Mouse (Mus musculus): ENCODE data around the gene Clock. TPM values are rescaled to one million over a fixed set of nuclear protein-coding genes. Genes with fewer than 3 reads are reported as not detected.

Gene Clock
- polyA plus RNA-seq, 1 experiment from 2014 or later: 13.0 TPM

DNA sequence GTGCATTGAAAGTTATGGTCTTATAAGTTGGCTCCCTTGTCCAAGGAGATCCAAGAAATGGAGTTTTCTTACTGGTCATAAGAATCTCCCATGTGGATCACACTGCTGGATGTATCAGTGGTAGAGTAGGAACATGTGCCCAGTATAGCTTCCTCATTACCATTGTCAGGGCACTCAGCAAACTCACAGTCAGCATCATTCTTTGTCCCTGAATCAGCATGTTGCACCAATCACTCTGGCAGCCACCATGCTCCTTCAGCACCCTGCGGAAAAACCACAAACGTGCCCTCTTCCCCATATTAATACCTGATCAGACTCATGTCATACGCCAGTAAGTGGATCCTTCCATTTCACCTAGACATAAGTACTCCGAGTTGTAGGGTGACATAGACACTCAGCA lies 129.5 kb downstream of the Clock start:
- Histone ChIP-seq H3K9me3 (no peaks in the 10 kb centered on the region), H3K27me3 (no peaks in the 10 kb centered on the region), H3K4me3 (replicated peaks) (no peak overlapping the region), H3K9ac (replicated peaks) (no peak overlapping the region), H3K27ac (no peak overlapping the region), H3K4me2 (replicated peaks) (no peak overlapping the region), H3K4me1 (replicated peaks) (no peaks in the 10 kb centered on the region), H3K36me3 (no peaks in the 10 kb centered on the region)
- 95% methylated on average over 4 of the region's 4 CpGs for WGBS
- no peak for ATAC-seq

DNA sequence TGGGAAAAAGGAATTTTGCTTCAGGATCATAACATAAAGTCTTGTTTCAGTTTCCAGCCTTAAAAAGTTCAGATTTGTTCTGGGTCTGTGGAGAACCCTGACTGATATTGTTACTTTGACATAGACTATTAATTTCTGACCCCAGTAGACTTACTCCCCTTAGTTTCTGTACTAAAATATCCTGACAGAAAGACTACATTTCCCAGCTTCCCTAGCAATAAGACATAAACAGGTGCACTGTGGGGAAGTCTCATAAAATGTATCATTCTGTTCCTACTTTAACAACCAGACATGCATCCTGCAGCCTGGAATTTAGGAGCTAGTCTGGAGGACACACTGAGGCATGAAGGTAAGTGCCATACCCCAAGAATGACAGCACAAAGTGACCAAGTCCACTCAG lies 133.6 kb downstream of the Clock start:
- H3K4me2 ChIP-seq (replicated peaks): no peak overlapping the region
- no peak overlapping the region for H3K27ac ChIP-seq
- no peak overlapping the region for H3K4me3 ChIP-seq (replicated peaks)
- H3K9ac ChIP-seq (replicated peaks): no peak overlapping the region
- H3K9me3 ChIP-seq: no peaks in the 10 kb centered on the region
- no peaks in the 10 kb centered on the region for H3K27me3 ChIP-seq
- H3K36me3 ChIP-seq: no peaks in the 10 kb centered on the region
- no peaks in the 10 kb centered on the region for H3K4me1 ChIP-seq (replicated peaks)
- ATAC-seq: no peak

DNA sequence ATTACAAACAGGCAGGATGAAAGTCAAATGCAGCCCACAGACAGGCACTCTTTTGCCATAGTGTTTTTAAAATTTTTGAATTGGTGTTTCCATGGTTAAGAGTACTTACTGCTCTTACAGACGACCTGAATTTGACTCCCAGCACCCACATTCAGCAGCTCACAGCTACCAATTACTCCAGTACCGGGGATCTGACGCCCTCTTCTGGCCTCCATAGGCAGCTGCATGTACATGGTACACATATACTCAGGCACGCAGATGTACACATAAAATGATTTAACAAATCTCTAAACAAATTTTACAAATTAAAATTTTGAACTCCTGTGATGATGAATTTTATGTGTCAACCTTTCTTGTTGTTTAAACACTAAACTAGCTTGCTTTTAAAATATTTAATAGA lies 134.1 kb downstream of the Clock start:
- Histone ChIP-seq H3K36me3 (no peaks in the 10 kb centered on the region), H3K4me1 (replicated peaks) (no peaks in the 10 kb centered on the region), H3K9ac (replicated peaks) (no peak overlapping the region), H3K9me3 (no peaks in the 10 kb centered on the region), H3K27me3 (no peaks in the 10 kb centered on the region), H3K4me3 (replicated peaks) (no peak overlapping the region), H3K4me2 (replicated peaks) (no peak overlapping the region), H3K27ac (no peak overlapping the region)
- 76% methylated on average over 4 of the region's 4 CpGs for WGBS
- no peak for ATAC-seq

DNA sequence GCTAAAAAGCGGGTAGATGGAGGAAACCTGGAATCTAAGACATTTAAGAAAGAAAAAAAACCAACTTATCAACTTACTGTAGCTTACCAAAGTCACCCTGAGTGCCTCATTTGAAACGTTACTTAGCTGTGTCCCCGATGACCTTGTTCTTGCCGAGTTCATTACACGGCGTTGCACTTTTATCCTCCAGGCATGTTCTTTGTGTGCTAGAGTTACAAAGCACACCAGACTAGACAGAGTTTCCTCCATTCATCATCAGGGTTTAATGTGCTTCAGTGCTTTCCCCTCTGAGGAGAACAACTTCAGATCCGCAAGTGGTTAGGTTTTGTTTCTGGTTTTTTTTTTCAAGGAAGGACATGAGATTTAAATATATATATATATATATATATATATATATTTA lies 139.8 kb downstream of the Clock start:
- Histone ChIP-seq H3K4me3 (replicated peaks) (no peak overlapping the region), H3K9me3 (no peaks in the 10 kb centered on the region), H3K9ac (replicated peaks) (no peak overlapping the region), H3K27me3 (no peaks in the 10 kb centered on the region), H3K36me3 (no peaks in the 10 kb centered on the region), H3K27ac (no peak overlapping the region), H3K4me1 (replicated peaks) (no peaks in the 10 kb centered on the region), H3K4me2 (replicated peaks) (no peak overlapping the region)
- ATAC-seq: no peak
- 76% methylated on average over 7 of the region's 7 CpGs for WGBS

DNA sequence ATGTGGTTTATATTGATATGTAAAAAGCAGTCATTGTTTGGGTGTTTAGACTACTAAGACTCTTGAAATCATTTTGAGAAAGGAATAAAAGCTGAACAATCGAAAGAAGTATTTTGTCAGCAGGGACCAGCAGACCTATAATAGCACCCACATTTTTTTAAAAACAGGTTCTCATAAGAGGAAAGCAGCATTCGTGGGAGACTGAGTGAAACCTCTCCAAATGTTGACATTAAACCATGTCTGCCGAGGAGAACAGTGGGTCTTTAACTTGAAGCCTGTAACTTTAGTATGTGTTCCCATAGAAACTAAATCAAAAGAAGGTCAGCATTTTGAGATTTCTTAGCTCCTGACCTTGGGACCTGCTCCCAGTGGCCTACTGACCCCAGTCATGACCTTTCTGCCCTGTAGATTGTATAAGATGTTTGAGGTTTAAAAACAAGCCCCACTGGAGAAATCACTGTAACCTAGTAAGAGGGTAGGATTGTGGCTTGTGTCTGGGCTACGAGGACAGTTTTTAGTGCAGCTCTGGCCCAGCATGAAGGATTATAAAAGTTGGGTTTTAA lies 140.7 kb downstream of the Clock start:
- H3K4me1 ChIP-seq (replicated peaks): no peaks in the 10 kb centered on the region
- no peak for ATAC-seq
- 35% methylated on average over 4 of the region's 4 CpGs for WGBS
- H3K27me3 ChIP-seq: no peaks in the 10 kb centered on the region
- no peak overlapping the region for H3K4me2 ChIP-seq (replicated peaks)
- no peaks in the 10 kb centered on the region for H3K36me3 ChIP-seq
- H3K4me3 ChIP-seq (replicated peaks): no peak overlapping the region
- no peaks in the 10 kb centered on the region for H3K9me3 ChIP-seq
- H3K27ac ChIP-seq: no peak overlapping the region
- H3K9ac ChIP-seq (replicated peaks): no peak overlapping the region

GRCm38 (mm10) chr5:76162926-76163325 lies 141.7 kb downstream of the Clock start:
- WGBS: 87% methylated on average over 5 of the region's 5 CpGs
- Histone ChIP-seq H3K27me3 (no peaks in the 10 kb centered on the region), H3K9me3 (no peaks in the 10 kb centered on the region), H3K27ac (no peak overlapping the region), H3K36me3 (no peaks in the 10 kb centered on the region), H3K4me1 (replicated peaks) (no peaks in the 10 kb centered on the region), H3K4me3 (replicated peaks) (no peak overlapping the region), H3K9ac (replicated peaks) (no peak overlapping the region), H3K4me2 (replicated peaks) (no peak overlapping the region)
- ATAC-seq: no peak

GRCm38 (mm10) chr5:76161491-76161890 lies 143.1 kb downstream of the Clock start:
- no peak overlapping the region for H3K4me2 ChIP-seq (replicated peaks)
- H3K9me3 ChIP-seq: no peaks in the 10 kb centered on the region
- H3K36me3 ChIP-seq: no peaks in the 10 kb centered on the region
- H3K9ac ChIP-seq (replicated peaks): no peak overlapping the region
- H3K27me3 ChIP-seq: no peaks in the 10 kb centered on the region
- no peak overlapping the region for H3K4me3 ChIP-seq (replicated peaks)
- no peak for ATAC-seq
- H3K4me1 ChIP-seq (replicated peaks): no peaks in the 10 kb centered on the region
- WGBS: 88% methylated on average over 6 of the region's 6 CpGs
- no peak overlapping the region for H3K27ac ChIP-seq

GRCm38 (mm10) chr5:76160086-76160485 lies 144.5 kb downstream of the Clock start:
- Histone ChIP-seq H3K27ac (no peak overlapping the region), H3K4me2 (replicated peaks) (no peak overlapping the region), H3K4me1 (replicated peaks) (no peaks in the 10 kb centered on the region), H3K9ac (replicated peaks) (no peak overlapping the region), H3K36me3 (0 out of 2 replicates have a peak, but pooled peaks cover 3% of the 10 kb centered on the region), H3K4me3 (replicated peaks) (no peak overlapping the region), H3K9me3 (no peaks in the 10 kb centered on the region), H3K27me3 (no peaks in the 10 kb centered on the region)
- WGBS: 72% methylated on average over 3 of the region's 3 CpGs
- no peak for ATAC-seq

Other genes with a start within 250 kb of the Clock start
- gene Srd5a3, start 164.5 kb downstream of the Clock start, polyA plus RNA-seq (2015; fragmentation: Nextera tagmentation; extraction: Ambion mirVana): 15.9 and 17.1 TPM in 2 replicates
- 47.0 and 56.2 TPM in 2 replicates for gene Tmem165, start 120.9 kb downstream of the Clock start, polyA plus RNA-seq (2015; fragmentation: Nextera tagmentation; extraction: Ambion mirVana)
- not detected in 2 replicates for gene Pdcl2, start 26.4 kb upstream of the Clock start, polyA plus RNA-seq (2015; fragmentation: Nextera tagmentation; extraction: Ambion mirVana)
- not detected in 2 replicates for gene Nmu, start 59.0 kb upstream of the Clock start, polyA plus RNA-seq (2015; fragmentation: Nextera tagmentation; extraction: Ambion mirVana)
- not detected in 2 replicates for gene Gm7271, start 179.2 kb upstream of the Clock start, polyA plus RNA-seq (2015; fragmentation: Nextera tagmentation; extraction: Ambion mirVana)
- 61.7 and 65.3 TPM in 2 replicates for gene Exoc1, start 224.5 kb upstream of the Clock start, polyA plus RNA-seq (2015; fragmentation: Nextera tagmentation; extraction: Ambion mirVana)

Measured in midbrain, embryonic 13.5 days (tissue).